Mouse (Mus musculus) frontal cortex, postnatal 14 days (tissue): ENCODE data around the gene Vps13c.
A peak's percentile ranks its signal among the peaks of the same experiment; 100 is the strongest.

Source experiments
- DNase-seq, 2 experiments: peaks; one replicate each; pipeline ENCODE4 v3.0.0; 2022; ENCODE audit warnings: low spot score in 2 of 2

The Vps13c gene

GRCm38 (mm10) chr9:67883349-67883984, 43.3 kb downstream of the Vps13c start:
- DNase-seq: no peak

- DNase-seq: no peak
Observed at GRCm38 (mm10) chr9:67884095-67884494, 43.9 kb downstream of the Vps13c start.

- DNase-seq: no peak
Observed at GRCm38 (mm10) chr9:67886981-67887720, 47.0 kb downstream of the Vps13c start.

GRCm38 (mm10) chr9:67893474-67893873, 53.3 kb downstream of the Vps13c start:
- no peak for DNase-seq

- DNase-seq: no peak
Observed at GRCm38 (mm10) chr9:67896646-67897295, 56.6 kb downstream of the Vps13c start.

- DNase-seq: no peak
Observed at GRCm38 (mm10) chr9:67900398-67900797, 60.2 kb downstream of the Vps13c start.

- no peak for DNase-seq
Observed at GRCm38 (mm10) chr9:67904355-67904754, 64.2 kb downstream of the Vps13c start.

GRCm38 (mm10) chr9:67905541-67905940, 65.3 kb downstream of the Vps13c start:
- no peak for DNase-seq

GRCm38 (mm10) chr9:67914681-67915080, 74.5 kb downstream of the Vps13c start:
- DNase-seq: no peak

GRCm38 (mm10) chr9:67922350-67922749, 82.2 kb downstream of the Vps13c start:
- DNase-seq: no peak

GRCm38 (mm10) chr9:67930629-67931028, 90.4 kb downstream of the Vps13c start:
- no peak for DNase-seq

GRCm38 (mm10) chr9:67937286-67937685, 97.1 kb downstream of the Vps13c start:
- no peak for DNase-seq

- DNase-seq: no peak
Observed at GRCm38 (mm10) chr9:67955466-67956010, 115.3 kb downstream of the Vps13c start.

- DNase-seq: no peak
Observed at GRCm38 (mm10) chr9:67961953-67962352, 121.8 kb downstream of the Vps13c start.

GRCm38 (mm10) chr9:67965889-67966288, 125.7 kb downstream of the Vps13c start:
- DNase-seq: no peak

GRCm38 (mm10) chr9:67967011-67967410, 126.8 kb downstream of the Vps13c start:
- DNase-seq: no peak

GRCm38 (mm10) chr9:67973451-67973850, 133.3 kb downstream of the Vps13c start:
- no peak for DNase-seq

- DNase-seq: no peak
Observed at GRCm38 (mm10) chr9:67975491-67975890, 135.3 kb downstream of the Vps13c start.

- DNase-seq: no peak
Observed at GRCm38 (mm10) chr9:68006566-68006965, 166.4 kb downstream of the Vps13c start.

- peak; percentile 43 to 81 for DNase-seq
Observed at GRCm38 (mm10) chr9:68014991-68015396, 174.8 kb downstream of the Vps13c start.

- DNase-seq: peak; percentile 49 to 64
Observed at GRCm38 (mm10) chr9:68016255-68016954, 176.2 kb downstream of the Vps13c start.
